Mouse (Mus musculus): ENCODE measurements around the gene Arhgef3.
A peak's percentile ranks its signal among the peaks of the same experiment; 100 is the strongest.

The Arhgef3 gene

GRCm38 (mm10) chr14:27250281-27250789 lies 135.6 kb downstream of the Arhgef3 start:
- DNase-seq (ENCODE audit: inconsistent age in 2 of 2, low spot score in 1 of 2) = no peak

- DNase-seq (ENCODE audit: inconsistent age in 2 of 2, low spot score in 1 of 2) = no peak
Measured at GRCm38 (mm10) chr14:27253391-27253790, 138.7 kb downstream of the Arhgef3 start.

GRCm38 (mm10) chr14:27262349-27262748 lies 147.7 kb downstream of the Arhgef3 start:
- no peak for DNase-seq (ENCODE audit: inconsistent age in 2 of 2, low spot score in 1 of 2)

GRCm38 (mm10) chr14:27266601-27267000 lies 151.9 kb downstream of the Arhgef3 start:
- DNase-seq (ENCODE audit: inconsistent age in 2 of 2, low spot score in 1 of 2) = no peak

GRCm38 (mm10) chr14:27268137-27268536 lies 153.4 kb downstream of the Arhgef3 start:
- no peak for DNase-seq (ENCODE audit: inconsistent age in 2 of 2, low spot score in 1 of 2)

GRCm38 (mm10) chr14:27268986-27269700 lies 154.4 kb downstream of the Arhgef3 start:
- no peak for DNase-seq (ENCODE audit: inconsistent age in 2 of 2, low spot score in 1 of 2)

- DNase-seq (ENCODE audit: inconsistent age in 2 of 2, low spot score in 1 of 2) = no peak
Measured at GRCm38 (mm10) chr14:27269836-27270235, 155.1 kb downstream of the Arhgef3 start.

- no peak for DNase-seq (ENCODE audit: inconsistent age in 2 of 2, low spot score in 1 of 2)
Measured at GRCm38 (mm10) chr14:27270466-27270865, 155.8 kb downstream of the Arhgef3 start.

GRCm38 (mm10) chr14:27271371-27272071 lies 156.8 kb downstream of the Arhgef3 start:
- no peak for DNase-seq (ENCODE audit: inconsistent age in 2 of 2, low spot score in 1 of 2)

GRCm38 (mm10) chr14:27272072-27272834 lies 157.6 kb downstream of the Arhgef3 start:
- DNase-seq (ENCODE audit: inconsistent age in 2 of 2, low spot score in 1 of 2) = no peak

- DNase-seq (ENCODE audit: inconsistent age in 2 of 2, low spot score in 1 of 2) = no peak
Measured at GRCm38 (mm10) chr14:27272835-27273138, 158.1 kb downstream of the Arhgef3 start.

- no peak for DNase-seq (ENCODE audit: inconsistent age in 2 of 2, low spot score in 1 of 2)
Measured at GRCm38 (mm10) chr14:27273169-27273568, 158.5 kb downstream of the Arhgef3 start.

- DNase-seq (ENCODE audit: inconsistent age in 2 of 2, low spot score in 1 of 2) = no peak
Measured at GRCm38 (mm10) chr14:27277259-27277658, 162.6 kb downstream of the Arhgef3 start.

GRCm38 (mm10) chr14:27280201-27280890 lies 165.6 kb downstream of the Arhgef3 start:
- no peak for DNase-seq (ENCODE audit: inconsistent age in 2 of 2, low spot score in 1 of 2)

- peak in 1 of 2 experiments; percentile 74 for DNase-seq (ENCODE audit: inconsistent age in 2 of 2, low spot score in 1 of 2)
Measured at GRCm38 (mm10) chr14:27283956-27284355, 169.3 kb downstream of the Arhgef3 start.

GRCm38 (mm10) chr14:27286202-27286601 lies 171.5 kb downstream of the Arhgef3 start:
- no peak for DNase-seq (ENCODE audit: inconsistent age in 2 of 2, low spot score in 1 of 2)

GRCm38 (mm10) chr14:27289053-27289452 lies 174.4 kb downstream of the Arhgef3 start:
- no peak for DNase-seq (ENCODE audit: inconsistent age in 2 of 2, low spot score in 1 of 2)

GRCm38 (mm10) chr14:27292101-27292500 lies 177.4 kb downstream of the Arhgef3 start:
- DNase-seq (ENCODE audit: inconsistent age in 2 of 2, low spot score in 1 of 2) = no peak

- no peak for DNase-seq (ENCODE audit: inconsistent age in 2 of 2, low spot score in 1 of 2)
Measured at GRCm38 (mm10) chr14:27295821-27296220, 181.1 kb downstream of the Arhgef3 start.

GRCm38 (mm10) chr14:27296987-27297386 lies 182.3 kb downstream of the Arhgef3 start:
- no peak for DNase-seq (ENCODE audit: inconsistent age in 2 of 2, low spot score in 1 of 2)

GRCm38 (mm10) chr14:27298875-27299274 lies 184.2 kb downstream of the Arhgef3 start:
- DNase-seq (ENCODE audit: inconsistent age in 2 of 2, low spot score in 1 of 2) = no peak
